Mouse (Mus musculus) kidney, postnatal 14 days (tissue): ENCODE measurements around the gene Sox5.

Experiments used
- DNase-seq: peaks from one replicate; pipeline ENCODE4 v3.0.0; 2022; ENCODE audit warnings: mixed read lengths

Sox5 gene

GRCm38 (mm10) chr6:144076376-144076775 lies 705.4 kb downstream of the Sox5 start:
- DNase-seq = no peak

- no peak for DNase-seq
These were observed 706.3 kb downstream of the Sox5 start for GRCm38 (mm10) chr6:144075327-144075941.

GRCm38 (mm10) chr6:144074826-144075225 lies 707.0 kb downstream of the Sox5 start:
- no peak for DNase-seq

GRCm38 (mm10) chr6:144070461-144070860 lies 711.3 kb downstream of the Sox5 start:
- no peak for DNase-seq

- DNase-seq = no peak
These were observed 714.3 kb downstream of the Sox5 start for GRCm38 (mm10) chr6:144067491-144067890.

- no peak for DNase-seq
These were observed 719.3 kb downstream of the Sox5 start for GRCm38 (mm10) chr6:144062428-144062827.

GRCm38 (mm10) chr6:144061814-144062213 lies 720.0 kb downstream of the Sox5 start:
- no peak for DNase-seq

- no peak for DNase-seq
These were observed 724.6 kb downstream of the Sox5 start for GRCm38 (mm10) chr6:144057098-144057632.

- DNase-seq = peak; percentile 52
These were observed 725.3 kb downstream of the Sox5 start for GRCm38 (mm10) chr6:144056252-144057097.

- no peak for DNase-seq
These were observed 729.3 kb downstream of the Sox5 start for GRCm38 (mm10) chr6:144052487-144052886.

- no peak for DNase-seq
These were observed 730.5 kb downstream of the Sox5 start for GRCm38 (mm10) chr6:144051316-144051715.

- DNase-seq = no peak
These were observed 733.4 kb downstream of the Sox5 start for GRCm38 (mm10) chr6:144048201-144048924.

- DNase-seq = peak; percentile 14
These were observed 736.3 kb downstream of the Sox5 start for GRCm38 (mm10) chr6:144045503-144045902.

- no peak for DNase-seq
These were observed 737.4 kb downstream of the Sox5 start for GRCm38 (mm10) chr6:144044381-144044780.

GRCm38 (mm10) chr6:144042936-144043335 lies 738.8 kb downstream of the Sox5 start:
- no peak for DNase-seq

GRCm38 (mm10) chr6:144041941-144042340 lies 739.8 kb downstream of the Sox5 start:
- no peak for DNase-seq

GRCm38 (mm10) chr6:144041188-144041587 lies 740.6 kb downstream of the Sox5 start:
- DNase-seq = no peak

- DNase-seq = no peak
These were observed 741.4 kb downstream of the Sox5 start for GRCm38 (mm10) chr6:144040349-144040748.

- no peak for DNase-seq
These were observed 742.6 kb downstream of the Sox5 start for GRCm38 (mm10) chr6:144039221-144039620.

GRCm38 (mm10) chr6:144033191-144033590 lies 748.6 kb downstream of the Sox5 start:
- DNase-seq = no peak

GRCm38 (mm10) chr6:144016929-144017328 lies 764.8 kb downstream of the Sox5 start:
- no peak for DNase-seq

- no peak for DNase-seq
These were observed 769.8 kb downstream of the Sox5 start for GRCm38 (mm10) chr6:144011880-144012524.

- DNase-seq = no peak
These were observed 770.8 kb downstream of the Sox5 start for GRCm38 (mm10) chr6:144010995-144011394.
